Mouse (Mus musculus): ENCODE measurements around the gene Lrmda.

The Lrmda gene

DNA sequence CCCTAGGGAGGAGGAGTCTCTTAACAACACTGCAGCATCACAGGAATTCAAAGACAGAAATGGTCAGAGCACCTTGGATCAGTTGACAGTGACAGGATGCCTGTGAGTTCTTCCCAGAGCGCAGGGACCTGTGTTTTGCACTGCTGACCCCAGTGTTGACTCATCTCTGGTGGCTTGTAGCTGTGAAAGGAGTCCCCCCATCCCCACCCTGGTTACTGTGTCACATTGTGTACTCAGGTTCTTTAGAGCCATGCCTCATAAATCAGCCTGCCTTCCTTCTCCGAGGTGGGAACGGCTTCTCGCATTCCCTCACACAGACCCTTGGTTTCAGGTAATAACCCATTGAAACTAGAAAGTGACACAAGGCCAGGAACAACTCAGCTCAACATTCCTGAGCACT lies 86.3 kb downstream of the Lrmda start:
- DNase-seq = no peak

DNA sequence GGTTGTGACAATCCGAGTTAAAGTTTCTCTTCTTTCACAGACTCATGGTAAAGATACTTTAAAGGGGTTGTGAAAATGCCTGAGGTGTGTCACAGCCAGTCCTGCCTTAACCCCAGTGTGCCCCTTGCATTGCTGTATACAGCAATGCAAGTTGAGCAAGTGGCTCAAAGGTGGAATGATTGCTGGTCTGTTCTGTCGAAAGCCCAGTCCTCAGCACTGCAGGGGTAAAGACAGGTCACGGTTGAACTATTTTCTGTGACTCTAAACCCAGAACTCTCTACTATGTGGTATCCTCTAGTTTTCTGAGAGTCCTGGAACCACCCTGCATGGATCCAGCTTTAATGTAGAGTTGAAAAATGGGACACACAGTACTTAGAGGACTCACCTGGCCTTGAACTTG lies 87.3 kb downstream of the Lrmda start:
- DNase-seq = no peak

DNA sequence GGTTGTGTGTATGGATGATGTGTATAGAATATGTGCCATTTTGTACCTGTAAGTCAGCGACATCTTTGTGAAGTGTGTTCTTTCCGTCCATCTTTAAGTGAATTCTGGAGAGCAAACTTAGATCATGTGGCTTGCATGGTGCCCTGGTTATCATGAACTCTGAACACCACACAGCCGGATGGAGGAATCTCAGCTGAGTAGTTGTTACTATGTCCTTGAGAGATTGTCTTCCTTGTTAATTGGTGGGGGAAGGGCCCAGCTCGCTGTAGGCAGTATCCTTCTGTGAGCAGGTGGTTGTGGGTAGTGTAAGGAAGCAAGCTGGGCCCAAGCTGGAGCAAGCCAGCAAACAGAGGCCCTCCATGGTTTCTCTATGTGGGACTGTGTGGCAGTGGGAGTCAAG lies 89.9 kb downstream of the Lrmda start:
- no peak for DNase-seq

DNA sequence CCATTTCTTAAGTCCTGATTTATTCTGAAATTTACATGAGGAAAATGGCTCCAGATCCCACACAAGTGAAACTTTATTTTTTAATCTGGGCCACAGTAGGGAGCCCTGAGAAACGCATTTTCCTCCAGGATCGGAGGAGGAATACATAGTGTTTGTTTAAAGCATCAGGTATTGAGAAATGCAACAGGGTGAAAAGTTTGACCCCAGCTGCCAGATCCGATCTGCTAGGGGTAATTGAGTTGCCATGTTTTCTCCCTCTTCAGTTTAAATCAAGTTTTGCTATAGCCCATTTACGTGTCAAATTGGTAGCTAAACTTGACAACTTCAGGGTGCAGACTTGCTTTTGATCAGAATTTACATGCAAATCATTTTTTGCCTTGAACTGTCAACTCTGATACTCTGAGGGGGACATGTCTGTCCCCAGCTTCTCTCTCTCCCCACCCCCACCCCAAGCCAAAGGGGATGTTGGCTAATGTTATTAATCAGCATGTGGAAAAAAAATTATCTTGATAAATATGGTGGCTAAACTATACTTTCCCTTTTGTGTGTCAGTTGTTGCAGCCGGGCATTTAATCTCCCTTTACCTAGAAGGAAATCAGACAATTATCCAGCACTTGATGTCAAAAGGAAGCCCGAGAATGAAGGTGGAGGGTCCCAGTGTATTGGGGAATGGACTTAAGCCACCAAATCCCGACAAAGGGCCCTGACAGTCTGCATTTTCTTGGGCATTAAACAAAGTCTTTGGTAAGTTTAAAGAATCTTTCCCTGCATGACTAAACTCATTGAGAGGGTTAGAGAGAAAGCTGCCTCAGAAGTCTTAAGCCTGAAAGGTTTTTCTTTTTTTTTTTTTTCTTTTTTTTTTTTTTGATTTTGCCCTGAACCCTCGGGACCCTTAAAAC lies 94.2 kb downstream of the Lrmda start:
- DNase-seq = no peak

DNA sequence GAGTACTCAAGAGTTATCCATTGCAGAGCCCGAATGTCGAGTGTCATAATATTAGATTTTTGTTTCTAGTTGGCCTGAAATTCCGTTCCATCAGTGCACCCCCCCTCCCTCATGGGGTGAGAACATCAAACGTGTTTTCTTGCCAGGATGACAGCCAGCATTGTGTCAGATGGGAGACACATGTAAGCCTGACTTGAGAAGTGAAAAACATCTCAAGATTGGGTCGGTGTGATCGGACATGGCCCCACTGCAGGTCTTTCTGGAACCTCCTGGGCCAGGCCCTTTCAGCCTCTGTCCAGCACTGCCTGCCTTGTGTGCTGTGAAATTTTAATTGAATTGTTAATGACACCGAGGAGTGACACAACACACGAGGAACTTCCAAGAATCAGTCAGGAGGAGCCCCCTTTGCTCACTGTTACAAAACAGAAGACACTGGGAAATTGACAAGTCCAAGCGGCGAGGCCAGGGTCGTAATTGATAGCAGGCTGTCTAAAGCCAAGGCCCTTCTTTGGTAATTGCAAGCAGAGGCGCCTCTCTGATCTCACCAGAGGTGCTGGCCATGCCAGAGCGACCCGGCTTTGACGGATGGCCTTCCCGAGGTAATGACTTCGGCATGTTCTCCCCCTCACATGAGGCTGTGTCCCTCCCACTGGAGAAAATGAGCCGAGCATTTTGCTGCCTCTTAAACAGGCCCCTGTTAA lies 95.3 kb downstream of the Lrmda start:
- DNase-seq = no peak

DNA sequence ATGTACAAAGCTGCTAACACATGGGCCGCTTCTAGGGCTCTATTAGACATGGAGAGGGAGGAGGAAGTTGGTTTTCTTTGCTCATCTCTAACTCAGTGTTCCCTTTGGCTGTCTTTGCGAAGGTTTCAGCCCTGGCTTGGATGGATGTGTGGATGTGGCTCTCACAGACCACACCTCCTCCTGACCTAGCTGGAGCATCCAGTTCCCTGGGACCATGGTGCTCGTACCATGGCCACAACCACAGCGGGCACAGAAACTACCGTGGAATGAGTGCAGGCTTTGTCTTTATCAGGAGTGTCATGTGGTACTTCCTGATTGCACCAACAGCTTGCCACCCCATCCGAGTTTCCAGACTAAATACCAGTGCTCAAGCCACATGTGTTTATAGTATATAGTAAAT lies 98.6 kb downstream of the Lrmda start:
- no peak for DNase-seq

DNA sequence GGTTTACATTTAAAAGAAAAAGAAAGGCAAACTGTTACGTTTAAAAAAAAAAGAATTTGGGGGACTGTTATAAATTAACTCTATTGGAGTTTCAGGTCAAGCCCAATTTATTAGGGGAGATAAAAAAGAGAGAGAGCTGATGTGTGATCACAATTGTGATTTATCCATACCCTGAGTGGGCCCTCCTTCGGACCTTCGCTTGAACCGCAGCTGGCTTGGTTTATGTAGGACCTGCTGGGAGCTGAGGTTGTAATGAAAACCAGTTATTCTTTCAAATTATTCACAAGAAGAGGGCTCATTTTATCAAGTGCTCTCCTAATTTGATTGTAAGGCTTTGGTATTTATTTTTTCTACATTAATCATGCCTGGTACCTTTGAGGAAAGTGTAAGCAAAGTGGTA lies 99.0 kb downstream of the Lrmda start:
- DNase-seq = no peak

DNA sequence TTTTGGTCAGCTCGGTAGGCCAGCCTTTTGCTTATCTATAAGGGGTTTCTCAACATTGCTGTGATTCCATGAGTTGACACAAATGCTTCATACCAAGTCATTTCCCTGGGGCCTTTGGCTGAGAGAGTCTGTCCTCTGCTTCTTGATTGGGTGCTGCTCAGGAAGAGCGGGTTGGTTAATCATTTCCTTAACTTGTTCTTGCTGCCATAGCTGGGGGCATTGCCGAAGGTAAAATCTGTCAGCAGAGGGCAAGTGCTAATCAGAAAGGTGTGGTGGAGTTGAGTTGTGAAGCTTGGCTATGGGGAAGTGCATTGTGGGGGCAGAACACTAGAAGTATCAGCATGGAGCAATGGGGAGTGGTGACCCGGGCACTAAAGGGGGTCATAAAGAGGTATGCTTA lies 106.8 kb downstream of the Lrmda start:
- no peak for DNase-seq

DNA sequence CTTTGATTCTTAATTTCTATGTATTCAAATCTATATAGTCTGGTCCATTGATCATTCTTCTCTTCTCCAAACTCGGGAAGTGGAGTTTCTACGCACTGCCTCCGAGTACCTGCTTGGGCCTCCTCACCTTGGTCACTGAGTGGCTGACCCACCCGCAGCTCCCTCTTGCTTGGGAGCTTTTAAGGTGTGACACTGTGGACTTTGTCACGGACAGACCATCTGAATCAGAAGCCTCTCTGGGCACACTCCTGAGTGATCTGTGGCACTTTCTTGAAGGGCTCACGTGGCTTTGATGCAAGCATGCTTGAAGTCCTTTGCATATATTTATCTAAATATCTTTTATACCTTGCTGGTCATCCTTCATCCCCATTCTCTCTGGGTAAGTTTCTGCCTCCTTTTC lies 107.3 kb downstream of the Lrmda start:
- DNase-seq = no peak

DNA sequence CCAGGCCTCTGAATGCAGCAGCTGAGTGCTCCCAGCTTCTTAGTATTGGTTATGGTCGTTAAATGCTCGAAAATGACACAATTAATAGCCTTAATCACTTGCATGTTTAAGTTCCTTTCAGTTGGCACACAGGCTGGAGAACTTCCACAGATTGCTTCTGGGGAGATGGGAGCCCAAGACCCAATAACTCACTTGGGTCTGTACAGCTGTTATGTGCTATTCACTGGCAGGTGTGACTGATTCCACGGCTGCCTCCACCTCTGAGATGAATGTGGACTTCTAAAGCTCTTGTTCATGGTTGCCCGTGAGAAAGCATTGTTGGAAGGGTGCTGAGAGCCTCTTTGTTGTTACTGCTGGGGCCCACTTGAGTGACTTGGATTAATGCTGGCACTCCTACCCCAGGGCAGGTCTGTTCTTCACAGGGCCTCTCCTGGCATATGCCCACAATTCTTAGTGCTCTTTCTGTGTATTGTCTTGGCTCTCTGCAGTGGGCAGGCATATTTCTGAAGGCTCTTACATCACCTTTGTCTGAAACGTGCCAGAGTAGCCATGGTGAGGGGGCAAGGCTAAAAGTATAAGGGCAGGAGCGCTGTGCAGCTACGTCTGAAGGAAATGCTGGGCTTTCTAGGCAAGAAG lies 111.6 kb downstream of the Lrmda start:
- DNase-seq = no peak

DNA sequence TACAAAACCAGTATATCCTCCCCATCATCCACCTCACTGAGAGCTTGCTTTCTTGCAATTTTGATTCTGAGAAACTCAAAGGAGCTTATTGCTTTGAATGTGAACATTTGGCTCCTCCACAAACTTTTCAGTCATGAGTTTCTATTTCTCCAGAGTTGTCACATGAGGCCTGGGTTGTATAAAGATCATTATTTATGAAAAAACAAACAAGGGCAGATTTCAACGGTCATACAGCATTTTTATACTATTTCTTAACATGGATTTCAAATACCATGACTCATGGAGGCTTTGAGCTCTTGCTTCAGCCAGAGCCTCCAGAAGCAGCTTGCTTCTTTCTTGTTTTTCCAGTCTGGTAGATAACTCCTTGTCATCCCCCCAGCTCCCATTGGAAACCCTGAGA lies 119.8 kb downstream of the Lrmda start:
- no peak for DNase-seq

DNA sequence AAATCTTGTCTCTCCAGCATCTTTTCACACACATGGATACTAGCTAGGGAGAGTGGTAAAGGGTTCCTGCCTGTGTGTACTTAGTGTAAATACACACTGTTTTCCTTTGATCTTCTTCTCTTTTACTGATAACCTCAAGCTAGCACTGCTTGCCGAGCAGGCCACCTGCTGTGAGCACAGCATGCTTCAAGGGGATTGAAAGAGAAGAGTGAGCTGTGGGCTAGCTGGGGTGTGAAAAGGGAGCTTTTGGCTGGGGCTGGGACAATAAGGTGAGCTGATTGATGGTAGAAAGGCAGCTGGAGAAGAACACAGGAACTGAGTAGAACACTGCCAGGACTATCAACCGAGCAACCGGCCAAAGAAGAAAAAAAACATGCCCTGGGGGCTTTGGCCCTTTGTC lies 124.5 kb downstream of the Lrmda start:
- DNase-seq = no peak

DNA sequence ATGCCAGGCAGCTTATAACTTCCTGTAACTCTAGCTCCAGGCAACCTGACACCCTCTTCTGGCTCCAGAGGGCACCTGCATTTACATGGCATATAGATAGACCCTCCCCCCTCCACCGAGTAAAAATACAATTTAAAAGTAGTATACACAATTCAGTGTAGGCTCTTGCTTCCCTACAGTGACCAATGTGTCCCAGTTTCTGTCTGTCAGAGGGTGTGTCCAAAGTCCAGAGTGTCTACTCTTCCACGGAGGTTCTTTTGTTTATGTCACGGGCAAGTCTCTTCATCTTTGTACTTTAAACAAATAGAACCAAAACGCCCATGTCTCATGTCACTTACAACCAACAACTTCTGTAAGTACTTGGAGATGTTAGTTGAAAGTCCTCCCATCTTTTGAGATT lies 126.4 kb downstream of the Lrmda start:
- no peak for DNase-seq

DNA sequence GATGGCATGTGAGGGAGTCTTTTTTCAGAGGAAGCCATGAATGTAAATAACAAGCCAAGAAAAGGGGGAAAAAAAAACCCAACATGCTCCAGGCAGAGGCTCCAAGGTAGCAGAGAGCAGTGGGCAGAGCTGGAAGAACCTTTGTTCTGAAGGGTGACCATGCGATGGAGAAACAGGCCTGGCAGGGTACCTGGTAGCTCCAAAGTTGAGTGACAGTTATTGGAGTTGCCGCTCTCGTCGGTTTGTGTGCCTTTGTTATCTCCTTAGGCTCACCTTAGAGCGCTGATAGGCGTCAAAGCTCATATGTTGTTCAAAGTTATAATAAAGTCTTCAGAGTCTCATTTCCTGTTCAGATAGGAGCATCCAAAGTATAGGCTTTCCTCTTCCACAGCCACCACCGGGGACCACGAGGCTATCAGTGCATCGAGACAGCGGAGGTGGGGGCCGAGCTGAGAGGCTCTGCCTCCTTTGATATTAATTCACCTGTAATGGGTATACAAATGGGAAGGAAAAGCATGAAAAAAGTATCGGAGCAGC lies 127.1 kb downstream of the Lrmda start:
- no peak for DNase-seq

DNA sequence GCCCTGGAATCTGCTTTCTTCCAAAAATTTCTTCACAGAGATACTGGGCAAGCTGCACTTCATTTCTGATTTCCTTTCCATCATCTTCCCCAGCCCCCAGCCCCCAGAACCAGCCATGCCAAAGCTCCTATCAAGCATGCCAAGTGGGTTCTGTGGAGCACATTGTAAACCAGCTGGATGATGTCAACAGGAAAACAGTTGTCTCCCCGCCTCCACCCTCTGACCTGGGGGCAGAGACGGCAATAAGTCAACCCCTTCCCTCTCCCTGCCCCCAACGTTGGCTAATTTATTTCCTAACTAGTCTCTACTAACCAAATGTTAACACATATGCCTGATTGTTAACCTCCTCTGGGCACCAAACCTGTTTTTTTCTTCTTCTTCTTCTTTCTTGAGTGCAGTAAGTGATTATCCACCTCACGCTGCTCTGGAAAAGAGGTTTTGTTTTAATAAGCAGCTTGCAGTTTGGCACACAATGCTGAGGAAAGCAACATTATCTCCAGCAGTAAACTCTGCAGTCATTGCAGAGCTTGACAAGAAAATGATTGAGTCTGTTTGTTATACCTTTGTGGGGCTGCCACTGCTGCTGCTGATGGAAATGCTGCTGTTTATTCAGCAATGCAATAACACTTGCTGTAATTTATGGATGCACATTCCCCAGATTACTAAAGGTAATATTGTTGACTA lies 128.0 kb downstream of the Lrmda start:
- no peak for DNase-seq

DNA sequence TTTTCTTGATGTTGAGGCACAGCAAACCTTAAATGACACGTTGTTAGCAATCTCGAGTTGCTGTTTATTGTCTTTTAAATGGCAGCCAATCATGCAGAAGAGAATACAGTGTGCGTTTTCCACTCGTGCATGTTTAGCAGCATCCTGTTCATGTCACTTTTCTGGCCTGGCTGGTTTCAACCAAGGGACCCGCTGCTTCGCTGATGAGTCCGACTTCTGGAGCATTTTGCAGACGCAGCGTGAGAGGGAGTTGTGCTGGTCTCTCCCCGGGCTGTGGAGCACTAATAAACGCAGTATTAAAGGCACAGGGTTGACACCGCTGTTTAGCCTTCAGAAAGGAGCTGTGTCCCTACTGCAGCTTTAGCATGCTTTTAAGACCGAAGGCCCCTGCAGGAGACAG lies 133.2 kb downstream of the Lrmda start:
- DNase-seq = no peak

DNA sequence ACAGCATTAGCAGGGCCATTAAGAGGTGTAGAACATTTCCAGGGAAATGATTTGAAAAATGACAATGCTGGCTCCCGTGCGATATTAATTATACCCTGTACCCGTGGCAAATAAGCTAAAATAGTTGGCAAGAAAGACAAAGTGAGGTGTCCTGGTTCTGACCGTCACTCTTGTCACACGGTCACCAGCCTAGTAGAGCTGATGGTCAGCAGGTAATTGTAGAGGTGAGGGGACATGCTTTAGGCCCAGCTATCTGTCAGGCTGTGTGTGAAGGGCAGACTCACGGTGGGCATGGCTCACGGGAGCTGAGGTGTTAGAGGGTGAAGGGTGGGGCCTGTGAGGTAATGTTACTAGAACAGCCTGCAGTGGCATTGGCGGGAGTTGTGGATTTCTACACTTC lies 134.6 kb downstream of the Lrmda start:
- DNase-seq = no peak

DNA sequence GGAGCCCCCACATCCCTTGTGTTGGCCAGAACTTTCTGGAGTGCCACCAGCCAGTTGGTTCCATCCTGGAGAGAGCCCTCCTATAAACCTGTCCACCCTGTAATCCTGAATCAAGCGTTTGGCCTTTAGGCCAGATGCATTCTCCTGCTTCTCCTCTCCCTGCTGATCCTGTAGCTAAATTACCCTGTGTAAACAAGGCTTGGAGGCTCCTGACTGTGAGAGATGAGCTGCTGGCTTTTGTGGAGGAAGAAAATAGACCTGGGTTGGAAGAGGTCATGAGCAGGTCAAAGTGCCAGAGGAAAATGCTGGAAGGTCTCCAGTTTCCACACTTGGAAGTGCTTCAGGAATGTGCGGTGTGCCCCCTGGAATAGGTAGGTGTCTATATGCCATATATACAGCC lies 135.5 kb downstream of the Lrmda start:
- DNase-seq = no peak

DNA sequence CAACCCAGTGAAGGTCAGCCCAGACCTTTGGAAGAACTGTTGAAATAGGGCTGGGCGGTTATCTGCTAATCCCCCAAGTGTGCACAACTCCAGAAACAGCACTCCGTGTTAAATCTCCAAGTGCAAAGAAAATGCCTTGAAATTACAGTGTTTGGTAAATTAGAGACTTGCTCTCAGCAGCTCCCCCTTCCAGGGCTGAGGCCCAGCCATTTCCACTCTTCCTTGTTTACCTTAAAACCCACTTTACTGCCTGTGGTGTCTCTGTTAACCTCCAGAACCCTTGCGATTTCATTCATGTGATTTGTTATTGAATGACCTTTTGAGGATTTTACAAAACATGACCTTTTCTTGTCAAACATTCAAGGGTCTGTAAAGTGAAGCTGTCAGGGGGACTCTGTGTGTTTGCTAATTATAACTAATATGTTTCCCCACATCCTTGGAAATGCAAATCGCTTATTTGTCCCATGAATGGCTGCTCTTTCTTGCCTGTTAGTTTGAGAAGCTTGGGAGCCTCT lies 136.1 kb downstream of the Lrmda start:
- no peak for DNase-seq

DNA sequence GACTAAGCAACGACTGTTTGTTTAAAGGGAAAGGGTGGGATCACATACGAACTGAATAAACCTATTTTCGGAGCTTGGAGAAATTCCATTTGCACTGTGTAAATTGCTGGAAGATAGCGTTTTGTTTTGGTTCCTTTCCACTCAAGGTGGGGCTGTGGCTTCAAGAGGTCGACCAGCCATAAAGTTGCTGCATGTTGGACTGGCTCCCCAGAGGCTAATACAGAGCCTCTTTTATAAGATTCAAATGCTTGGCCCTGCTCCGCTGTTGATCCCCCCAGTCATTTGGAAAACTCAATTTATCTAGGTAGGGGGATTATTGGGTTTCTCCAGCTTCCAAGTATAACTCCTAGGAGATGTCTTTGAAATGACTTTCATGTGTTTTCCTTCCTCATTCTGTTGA lies 137.5 kb downstream of the Lrmda start:
- DNase-seq = no peak

DNA sequence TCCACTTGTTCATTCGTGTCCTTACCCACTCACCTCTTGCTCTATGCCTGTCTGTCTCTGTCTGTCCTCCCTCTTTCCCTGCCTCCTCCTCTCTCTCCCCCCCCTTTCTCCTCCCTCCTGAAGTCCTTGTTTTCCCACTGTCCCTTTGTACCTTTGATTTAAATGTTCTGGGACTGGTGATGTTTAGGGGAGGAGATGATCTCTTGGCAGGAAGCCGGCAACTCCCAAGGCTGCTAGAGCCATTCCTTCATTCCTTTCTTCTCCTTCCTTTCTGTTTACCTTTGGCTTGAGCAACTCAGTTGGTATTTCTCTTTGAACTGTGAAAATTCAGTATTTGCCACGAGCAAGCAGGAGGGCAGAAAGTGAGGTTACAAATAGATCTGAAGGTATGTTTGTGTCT lies 141.9 kb downstream of the Lrmda start:
- no peak for DNase-seq

DNA sequence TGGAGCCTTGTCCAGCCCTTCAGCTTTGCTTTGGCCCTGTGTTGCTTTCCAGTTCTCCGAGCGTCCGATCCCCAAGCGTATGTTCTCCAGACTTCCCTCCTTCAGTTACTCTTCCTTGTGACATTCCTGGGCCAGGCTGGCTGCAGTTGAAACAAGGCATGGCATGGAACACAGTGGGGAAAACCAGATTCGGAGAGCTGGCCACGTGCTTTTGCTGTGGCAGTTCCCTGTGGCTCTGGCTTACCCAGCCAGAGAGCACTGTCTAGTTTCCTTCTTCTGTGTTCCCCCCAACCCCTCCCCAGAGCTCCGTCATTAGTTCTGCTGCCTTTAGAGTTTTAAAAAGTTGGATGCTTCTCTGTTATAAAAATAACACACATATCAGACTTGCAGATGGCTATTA lies 147.8 kb downstream of the Lrmda start:
- DNase-seq = no peak
